ENCODE assay signal across 17 mouse cellular contexts in the genomic region with DNA sequence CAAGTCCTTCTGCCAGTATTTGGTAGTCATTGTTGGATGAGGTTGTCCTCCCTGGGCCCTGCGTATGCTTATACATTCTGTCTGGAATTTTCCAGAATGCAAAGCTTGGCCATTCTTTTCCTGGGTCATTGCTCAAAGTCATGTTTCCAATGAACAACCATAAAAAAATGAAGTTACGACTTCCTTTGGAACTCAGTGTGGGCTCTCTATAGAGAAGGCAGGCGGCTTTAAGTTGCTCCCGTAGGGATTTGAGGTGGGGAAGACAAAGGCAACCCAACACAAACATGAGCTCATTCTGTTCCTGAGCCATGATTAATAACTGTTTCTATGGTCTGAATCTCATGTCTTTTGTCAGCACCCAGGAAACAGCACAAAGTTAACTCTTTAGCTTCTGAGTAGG.
"Had no signal": no experiment of that assay in that cellular context is flagged by ENCODE, and none has a peak within 500 bp of the region (broad histone marks: within the 10 kb centered on the region; RNA-seq: fewer than 3 reads in every experiment).

No protein-coding gene starts in this region.

- H3K9ac ChIP-seq: liver, postnatal 0 days; lung, embryonic 15.5 days; midbrain, embryonic 12.5 days; neural tube, embryonic 13.5 days; stomach, embryonic 15.5 days had no signal

- ATAC-seq: liver, postnatal 0 days; lung, postnatal 0 days; midbrain, embryonic 16.5 days had no signal

- H3K36me3 ChIP-seq: lung, embryonic 15.5 days; midbrain, embryonic 10.5 days; midbrain, embryonic 12.5 days; neural tube, embryonic 13.5 days; stomach, embryonic 15.5 days had no signal

- H3K4me2 ChIP-seq: lung, embryonic 15.5 days; midbrain, embryonic 12.5 days; neural tube, embryonic 13.5 days; stomach, embryonic 15.5 days had no signal

- H3K27me3 ChIP-seq: midbrain, embryonic 12.5 days; neural tube, embryonic 13.5 days; stomach, embryonic 15.5 days had no signal

- H3K27ac ChIP-seq: lung, embryonic 15.5 days; midbrain, embryonic 10.5 days; midbrain, embryonic 12.5 days; neural tube, embryonic 13.5 days; stomach, embryonic 15.5 days; stomach, postnatal 0 days had no signal

- H3K4me1 ChIP-seq: lung, embryonic 15.5 days; midbrain, embryonic 10.5 days; midbrain, embryonic 12.5 days; neural tube, embryonic 13.5 days; stomach, embryonic 15.5 days had no signal

- H3K4me3 ChIP-seq: lung, embryonic 15.5 days; midbrain, embryonic 10.5 days; midbrain, embryonic 12.5 days; neural tube, embryonic 13.5 days; stomach, embryonic 15.5 days had no signal

- H3K9me3 ChIP-seq: lung, embryonic 15.5 days; midbrain, embryonic 10.5 days; midbrain, embryonic 12.5 days; neural tube, embryonic 13.5 days; stomach, embryonic 15.5 days had no signal

- DNase-seq: liver, postnatal 0 days; lung, adult 2 months; lung, postnatal 14 days; lung, postnatal 4 days; midbrain, embryonic 14.5 days; right cerebral cortex, postnatal 14 days; thymus, adult 2 months; thymus, postnatal 25 days; thymus, postnatal 4 days had no signal
